Mouse (Mus musculus) left cerebral cortex, adult 18-20 months (tissue): Measurements from ENCODE around the gene Tmem41a. TPM values are rescaled to one million over a fixed set of nuclear protein-coding genes. Genes with fewer than 3 reads are reported as not detected.
"Not testable (repeated sequence)": the region's sequence is repeated elsewhere in the genome, so short reads cannot be mapped to it uniquely, and the experiment has no call there.

ENCODE experiments used
- DNase-seq, 2 experiments: peaks; one replicate each; pipeline ENCODE4 v3.0.0; 2021 to 2022; ENCODE audit warnings: low spot score in 2 of 2, mixed read lengths in 1 of 2
- long read RNA-seq, 2 experiments: library from polyadenylated mRNA; stranded (forward); transcript quantifications; one replicate each; pipeline ENCODE4 v2.0.0; 2021
- total RNA-seq, 2 experiments: library from RNA; stranded (reverse); gene quantifications; 2 replicates each; pipeline ENCODE4 v1.2.3; 2021

Tmem41a gene
- total RNA-seq = 10 to 100 TPM; 18.2 to 19.9 TPM
- long read RNA-seq, experiment 1, transcript Tmem41a-201 (5 exons, 1,360 nt) = major isoform, 20 of 26 reads
- long read RNA-seq, experiment 1, partial matches to known transcripts = 5 of 26 reads
- long read RNA-seq, experiment 1, other reads (novel, unspliced or antisense) = 1 of 26 reads
- long read RNA-seq, experiment 2, transcript Tmem41a-201 (5 exons, 1,360 nt) = major isoform, 12 of 13 reads
- long read RNA-seq, experiment 2, partial matches to known transcripts = 1 of 13 reads
- long read RNA-seq, experiment 2, other reads (novel, unspliced or antisense) = 0 of 13 reads

DNA sequence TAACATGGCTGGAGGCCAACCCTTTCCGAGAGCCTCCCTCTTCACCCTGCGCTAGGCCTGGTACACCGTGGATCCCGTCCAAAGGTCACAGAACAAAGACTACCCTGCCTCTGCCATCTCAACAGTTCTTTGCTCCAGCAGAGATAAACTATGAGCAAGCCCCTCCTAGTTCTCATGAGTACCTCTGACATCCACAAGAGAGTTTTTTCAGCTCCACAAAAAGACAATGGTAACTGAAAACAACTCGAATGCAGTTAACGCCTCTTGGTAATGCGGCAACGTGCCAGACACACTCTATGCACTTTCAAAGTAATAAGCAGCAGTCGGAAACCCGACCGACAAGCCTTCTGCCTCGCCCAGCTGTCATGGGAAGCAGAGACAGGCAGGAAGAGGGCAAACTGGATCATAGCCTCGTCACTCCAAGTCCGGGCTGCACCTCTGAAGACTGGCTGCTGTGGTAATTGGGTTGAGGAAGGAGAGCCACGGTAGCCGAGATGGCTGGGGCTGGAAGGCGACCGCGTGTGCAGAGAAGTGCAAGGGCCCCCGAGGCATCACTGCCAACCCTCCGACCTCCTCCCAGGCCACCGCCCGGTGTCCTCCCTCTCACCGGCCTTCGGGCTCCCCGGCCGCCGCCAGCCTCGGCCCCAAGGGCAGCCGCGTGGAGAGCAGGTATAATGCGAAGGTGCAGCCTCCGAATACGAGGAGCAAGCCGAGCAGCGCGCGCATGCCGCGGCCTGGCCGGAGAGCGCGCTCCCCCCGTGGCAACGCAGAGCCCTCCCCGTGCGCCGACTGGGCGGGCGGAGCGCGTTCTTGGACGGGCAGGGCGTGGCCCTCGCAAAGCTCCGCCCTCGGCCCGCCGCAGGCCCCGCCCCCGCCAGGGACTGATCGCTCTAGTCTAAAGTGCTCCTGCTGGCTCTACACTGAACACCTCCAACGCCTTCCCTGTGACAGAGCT, at the start of gene Tmem41a:
Tmem41a (minus strand) TSS at position 792 of the 955 bp plus-strand sequence.
- DNase-seq = peak; percentile 88 to 92

DNA sequence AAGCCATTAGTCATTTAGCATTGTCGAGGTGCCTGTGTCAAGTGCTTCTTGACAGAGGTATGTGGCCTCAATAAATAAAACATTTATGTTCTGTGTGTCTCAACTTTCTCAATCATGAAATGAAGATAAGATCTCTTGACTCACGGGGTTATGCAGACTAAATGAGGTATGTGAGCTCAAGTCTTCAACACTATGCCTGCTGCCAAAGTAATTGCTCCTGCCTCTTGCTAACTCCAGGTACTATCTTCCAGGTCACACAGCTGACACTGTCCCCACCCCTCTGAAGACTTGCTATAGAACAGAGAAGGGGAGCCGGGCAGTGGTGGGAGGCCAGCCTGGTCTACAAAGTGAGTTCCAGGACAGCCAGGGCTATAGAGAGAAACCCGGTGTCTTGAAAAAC, 49.0 kb upstream of the Tmem41a start:
- no peak for DNase-seq

DNA sequence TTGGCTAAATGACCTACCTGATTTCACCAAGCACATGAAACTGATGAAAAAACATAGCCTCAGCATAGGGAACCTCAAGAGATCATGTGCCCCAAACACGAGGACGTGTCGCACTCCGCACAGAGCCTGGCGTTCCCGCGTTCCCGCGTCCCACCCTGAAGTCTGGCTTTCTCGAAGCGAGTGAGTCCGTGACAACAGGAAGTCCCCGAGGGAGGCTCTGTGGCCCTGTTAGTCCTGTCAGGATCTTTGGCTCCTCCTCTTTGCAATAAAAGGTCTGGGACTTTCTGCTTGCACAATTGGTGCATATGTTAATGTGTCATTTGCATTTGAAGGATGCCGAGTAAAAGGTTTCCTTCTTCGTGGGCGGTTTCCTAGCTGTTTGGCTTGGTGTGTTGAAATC, 48.0 kb upstream of the Tmem41a start, which contains the start of gene Liph:
Liph (minus strand) TSS at position 360 of the 400 bp plus-strand sequence.
- peak in 1 of 2 experiments; percentile 13 for DNase-seq

DNA sequence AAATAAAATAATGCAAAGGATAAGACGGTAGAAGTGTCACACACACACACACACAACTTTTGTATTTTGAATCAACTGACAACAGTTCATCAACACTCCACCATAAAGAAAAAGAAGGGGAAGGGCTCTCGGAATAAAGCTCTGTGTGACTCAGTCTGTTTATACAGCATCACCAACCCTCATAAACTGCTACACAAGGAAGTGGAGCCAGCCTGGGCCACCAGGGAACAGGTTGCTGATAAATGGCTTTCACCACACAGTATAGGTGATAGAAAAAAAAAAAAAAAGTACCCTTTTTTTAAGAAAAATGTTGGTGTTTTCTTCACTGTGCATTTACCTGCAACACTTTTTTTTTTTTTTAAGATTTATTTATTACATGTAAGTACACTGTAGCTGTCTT, 44.4 kb upstream of the Tmem41a start:
- DNase-seq = no peak

DNA sequence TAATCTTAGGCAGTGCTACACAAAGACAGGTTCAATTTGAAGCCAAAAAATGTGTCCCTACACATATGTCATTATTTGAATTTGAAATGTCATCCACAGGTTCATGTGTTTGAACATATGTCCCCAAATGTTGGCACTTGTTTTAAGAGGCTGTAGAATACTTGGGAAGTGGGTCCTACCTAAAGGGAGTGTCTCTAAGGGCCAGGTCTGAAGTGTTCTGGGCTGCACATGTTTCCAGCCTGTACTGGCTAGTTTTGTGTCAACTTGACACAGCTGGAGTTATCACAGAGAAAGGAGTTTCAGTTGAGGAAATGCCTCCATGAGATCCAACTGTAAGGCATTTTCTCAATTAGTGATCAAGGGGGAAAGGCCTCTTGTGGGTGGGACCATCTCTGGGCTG, 43.5 kb upstream of the Tmem41a start:
- DNase-seq = not testable (repeated sequence)

DNA sequence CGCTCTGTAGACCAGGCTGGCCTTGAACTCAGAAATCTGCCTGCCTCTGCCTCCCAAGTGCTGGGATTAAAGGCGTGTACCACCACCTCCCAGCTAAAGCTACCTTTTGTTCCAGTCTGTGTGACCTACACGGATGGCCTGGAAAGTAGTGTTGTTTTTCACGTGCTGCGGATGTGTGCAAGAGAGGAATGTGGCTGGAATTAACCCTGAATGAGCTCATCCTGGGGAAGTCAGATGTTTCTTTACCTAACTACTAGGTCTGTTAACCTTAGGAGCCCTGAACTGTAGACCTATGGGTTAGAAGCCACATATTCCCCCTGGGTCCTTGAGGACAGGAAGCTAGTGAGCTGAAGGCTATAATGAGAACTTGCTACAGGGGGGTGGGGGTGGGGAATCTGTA, 40.6 kb upstream of the Tmem41a start:
- no peak for DNase-seq

DNA sequence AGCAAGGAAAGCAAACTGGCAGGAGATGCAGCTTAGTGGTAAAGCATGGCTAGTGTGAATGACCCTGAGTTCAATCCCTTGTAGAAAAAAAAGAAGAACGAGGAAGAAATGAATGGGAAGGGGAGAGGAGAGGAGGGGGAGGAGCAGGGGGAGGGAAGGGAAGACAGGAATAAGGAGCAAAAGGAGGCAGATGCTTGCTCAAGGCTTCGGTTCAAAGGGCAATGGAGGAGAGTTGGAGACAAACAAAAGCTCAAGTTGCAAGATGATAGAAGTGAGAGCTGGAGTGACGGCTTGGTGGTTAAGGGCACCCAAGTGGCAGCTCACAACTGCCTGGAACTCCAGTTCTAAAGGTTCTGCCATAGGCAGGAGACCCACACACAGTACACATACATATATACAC, 38.8 kb upstream of the Tmem41a start:
- DNase-seq = no peak

DNA sequence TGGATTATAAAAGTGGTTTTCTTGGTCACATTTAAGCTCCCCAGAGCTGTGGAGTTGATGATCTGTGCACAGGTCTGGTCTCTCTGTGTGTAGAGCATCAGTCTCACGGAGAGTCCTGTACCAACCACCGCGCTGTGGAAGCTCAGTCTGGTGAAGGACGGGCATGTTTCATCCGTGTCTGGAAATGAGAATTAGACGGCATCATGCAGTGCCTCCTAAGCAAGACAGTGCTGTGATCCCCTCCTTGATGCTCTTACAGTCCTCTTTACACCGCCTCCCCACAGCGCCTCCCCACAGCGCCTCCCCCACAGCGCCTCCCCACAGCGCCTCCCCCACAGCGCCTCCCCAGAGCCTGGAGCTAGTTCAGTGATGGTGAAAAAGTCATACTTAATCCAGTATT, 36.7 kb upstream of the Tmem41a start:
- DNase-seq = no peak

DNA sequence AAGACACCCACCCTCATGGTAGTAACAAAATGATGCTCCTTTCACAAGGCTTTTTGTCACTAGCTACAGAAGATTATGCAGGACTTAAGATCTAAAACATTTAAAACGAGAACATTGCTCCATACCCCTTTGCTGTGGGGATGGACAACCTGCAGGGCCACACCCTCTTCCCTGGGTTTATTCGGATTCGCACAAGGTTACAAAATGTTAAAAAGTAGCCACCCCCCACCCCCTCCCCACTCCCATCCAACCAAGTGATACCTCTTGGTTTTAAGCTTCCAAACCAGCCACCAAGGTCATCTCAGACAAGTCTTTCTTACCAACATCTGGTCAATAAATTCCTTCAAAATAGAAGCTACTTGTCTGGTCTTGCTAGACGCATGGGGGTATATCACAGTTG, 36.2 kb upstream of the Tmem41a start:
- DNase-seq = no peak

DNA sequence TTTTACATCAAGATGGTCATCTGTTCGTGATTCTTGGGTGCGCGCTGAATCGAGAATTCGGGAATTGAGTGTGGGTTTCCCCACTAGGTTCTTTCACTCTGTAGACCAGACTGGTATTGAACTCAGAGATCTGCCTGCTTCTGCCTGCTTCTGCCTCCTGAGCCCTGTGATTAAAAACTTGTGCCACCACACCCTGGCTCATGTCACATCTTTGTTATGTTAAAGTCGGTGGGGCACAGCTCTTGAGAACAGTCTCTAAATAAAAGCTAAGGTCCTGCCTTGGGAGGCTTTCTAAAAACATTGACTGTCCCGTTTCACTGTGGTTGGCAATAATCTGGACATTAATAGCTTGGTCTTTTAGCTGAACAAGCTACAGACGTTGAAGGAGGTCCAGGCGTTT, 35.8 kb upstream of the Tmem41a start:
- no peak for DNase-seq

DNA sequence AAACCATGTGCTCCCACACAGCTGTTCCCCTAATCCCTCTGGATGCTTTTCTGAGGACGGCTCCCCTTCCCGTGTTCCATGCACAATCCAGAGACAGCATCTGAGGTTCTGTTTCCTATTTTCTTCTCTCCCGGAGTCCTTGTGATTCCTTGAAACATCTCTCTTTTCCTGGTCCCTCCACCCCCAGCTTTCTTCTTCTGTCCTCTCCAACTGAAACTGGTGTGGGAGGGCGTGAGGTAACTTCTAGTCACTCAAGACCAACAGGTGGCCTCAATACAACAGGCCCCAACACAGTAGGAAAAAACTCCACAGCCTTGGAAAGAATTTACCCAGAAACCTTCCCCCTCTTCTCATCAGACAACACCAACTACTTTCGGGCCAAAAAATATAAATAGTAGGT, 30.0 kb upstream of the Tmem41a start:
- DNase-seq = peak in 1 of 2 experiments; percentile 23

DNA sequence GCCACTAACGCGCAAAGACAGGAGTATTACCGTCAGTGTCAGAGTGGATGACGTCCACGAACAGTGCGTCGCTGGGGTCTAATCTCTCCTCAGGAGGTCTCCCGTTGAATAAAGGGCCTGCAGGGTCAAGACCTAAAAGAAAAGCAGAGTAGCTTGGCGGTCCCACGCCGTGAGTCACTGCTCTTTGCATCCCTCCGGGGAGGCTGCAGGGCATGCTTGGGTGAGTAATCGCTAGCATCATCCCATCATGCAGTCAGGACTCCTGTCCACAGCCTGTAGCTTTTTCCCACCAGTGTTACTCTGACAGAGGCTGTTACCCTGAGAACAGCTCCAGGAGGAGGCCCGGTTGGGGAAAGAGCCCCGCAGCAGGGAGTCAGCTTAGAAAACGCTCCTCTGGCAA, 28.9 kb upstream of the Tmem41a start:
- no peak for DNase-seq

DNA sequence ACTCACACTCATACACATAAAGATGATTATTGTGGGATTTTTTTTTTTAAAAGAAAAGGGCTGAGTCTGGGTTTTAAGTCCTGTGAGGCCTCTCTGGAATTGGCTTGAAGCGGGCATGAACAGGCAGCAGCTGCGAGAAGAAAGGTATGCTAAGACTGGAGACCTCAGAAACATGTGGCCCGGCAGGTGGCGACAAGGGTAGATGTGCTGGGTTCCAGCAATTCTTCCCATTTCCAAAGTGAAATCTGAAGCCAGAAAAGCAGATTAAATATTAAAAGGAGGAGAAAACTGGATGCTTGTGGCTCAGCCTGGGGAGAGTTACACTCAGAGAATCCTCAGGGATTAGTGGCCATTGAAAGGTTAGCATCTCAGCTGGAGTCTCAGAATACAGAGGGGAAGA, 24.1 kb upstream of the Tmem41a start:
- no peak for DNase-seq

DNA sequence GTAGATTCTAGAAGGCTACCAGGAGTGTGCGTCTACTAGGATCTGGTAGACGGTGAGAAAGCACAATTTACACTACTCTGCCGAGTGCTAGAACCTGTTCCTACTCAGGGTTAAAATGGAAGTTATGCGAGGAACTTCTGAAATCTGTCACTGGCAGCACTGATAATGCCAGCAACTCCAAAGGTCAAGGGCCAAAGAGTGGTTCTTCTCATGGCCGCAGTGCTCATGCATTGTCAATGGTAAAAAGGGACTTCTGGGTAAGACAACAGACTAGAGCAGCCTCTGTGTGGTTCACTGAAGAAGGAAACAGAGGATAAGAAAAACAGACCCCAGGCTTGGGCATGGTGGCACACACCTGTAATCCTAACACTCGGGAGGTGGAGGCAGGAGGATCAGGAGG, 23.2 kb upstream of the Tmem41a start:
- no peak for DNase-seq

DNA sequence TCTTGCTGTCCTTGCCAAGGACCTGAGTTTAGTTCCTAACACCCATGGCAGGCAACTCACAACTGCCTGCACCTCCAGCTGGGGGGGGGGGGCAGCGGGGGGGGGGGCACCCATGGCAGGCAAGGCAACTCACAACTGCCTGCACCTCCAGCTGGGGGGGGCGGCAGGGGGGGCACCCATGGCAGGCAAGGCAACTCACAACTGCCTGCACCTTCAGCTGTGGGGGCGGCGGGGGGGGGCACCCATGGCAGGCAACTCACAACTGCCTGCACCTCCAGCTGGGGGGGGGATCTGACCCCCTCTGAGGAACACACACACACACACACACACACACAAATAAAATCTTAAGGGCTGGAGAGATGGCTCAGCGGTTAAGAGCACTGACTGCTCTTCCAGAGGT, 22.5 kb upstream of the Tmem41a start:
- DNase-seq = no peak

DNA sequence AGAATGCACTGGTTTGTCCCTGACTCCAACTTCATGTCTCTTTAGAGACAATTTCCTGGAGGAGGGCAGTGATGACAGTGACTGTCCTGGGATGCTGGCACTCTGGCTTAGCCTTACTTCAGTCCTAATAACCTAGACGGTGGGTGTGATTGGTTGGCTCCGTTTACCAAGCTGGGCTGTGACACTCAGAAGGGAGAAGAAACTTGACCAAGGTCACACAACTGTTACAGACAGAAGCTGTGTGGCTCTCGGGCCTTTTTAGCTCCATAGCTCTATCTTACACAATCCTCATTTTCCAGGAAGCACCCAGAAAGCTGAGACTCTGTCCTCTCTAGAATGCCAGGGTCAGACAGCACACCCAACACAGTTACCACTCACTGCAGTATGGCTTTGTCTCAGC, 18.2 kb upstream of the Tmem41a start:
- DNase-seq = no peak

DNA sequence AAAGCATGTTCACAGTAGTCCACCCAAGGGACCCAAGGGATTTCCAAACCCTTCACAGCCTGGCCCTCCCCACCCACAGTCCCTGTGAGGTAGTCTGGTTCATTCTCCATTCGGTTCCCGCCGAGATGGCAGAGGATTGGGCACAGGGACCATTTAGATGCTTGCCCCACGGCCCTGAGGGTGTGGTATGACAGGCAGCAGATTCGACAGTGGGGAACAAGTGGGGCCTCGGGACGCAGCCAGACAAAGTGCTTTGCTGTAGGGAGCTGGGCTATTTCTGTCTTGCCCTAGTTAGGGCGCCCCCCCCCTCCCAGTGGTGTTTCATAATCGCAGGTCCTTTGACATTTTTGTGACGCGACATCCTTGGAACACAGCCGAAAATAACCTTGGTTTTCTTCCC, 8.2 kb upstream of the Tmem41a start:
- DNase-seq = no peak

DNA sequence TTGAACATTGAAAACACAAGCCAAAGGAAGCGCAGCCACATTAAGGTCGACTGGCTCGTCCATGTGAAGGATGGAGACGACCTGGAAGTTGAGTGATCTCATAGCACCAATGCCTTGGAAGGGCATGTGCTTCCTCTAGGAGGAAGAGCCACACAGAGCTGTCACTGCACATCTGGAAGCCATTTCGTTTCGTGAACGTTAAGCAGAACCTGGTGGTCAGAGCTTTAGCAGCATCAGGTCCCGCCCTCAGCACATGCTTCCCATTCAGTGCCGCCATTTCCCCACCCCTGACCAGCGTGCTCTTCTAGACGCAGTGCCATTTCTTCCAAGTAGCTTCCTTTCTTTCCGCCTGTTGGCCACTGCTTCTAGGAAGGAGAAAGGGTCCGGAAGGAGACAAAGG, 18.9 kb downstream of the Tmem41a start:
- DNase-seq = no peak

DNA sequence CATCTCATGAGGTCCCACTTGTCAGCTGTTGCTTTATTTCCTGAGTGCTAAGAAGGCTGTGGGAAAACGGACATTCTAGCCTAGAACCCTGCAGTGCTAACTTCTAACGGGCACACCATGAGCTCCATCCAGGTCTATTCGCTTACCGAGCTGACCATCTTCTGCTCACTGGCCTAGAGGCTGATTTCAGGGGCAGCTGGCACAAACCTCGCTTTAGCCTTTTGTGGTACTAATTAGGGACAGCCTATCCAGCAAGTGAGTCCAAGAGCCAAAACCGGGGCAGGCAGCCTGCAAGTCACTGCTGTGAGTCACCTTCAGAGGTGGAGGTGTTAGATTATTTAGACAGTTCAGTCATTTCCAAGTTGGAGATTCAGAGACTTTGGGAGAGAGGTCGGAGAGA, 30.7 kb downstream of the Tmem41a start:
- no peak for DNase-seq

DNA sequence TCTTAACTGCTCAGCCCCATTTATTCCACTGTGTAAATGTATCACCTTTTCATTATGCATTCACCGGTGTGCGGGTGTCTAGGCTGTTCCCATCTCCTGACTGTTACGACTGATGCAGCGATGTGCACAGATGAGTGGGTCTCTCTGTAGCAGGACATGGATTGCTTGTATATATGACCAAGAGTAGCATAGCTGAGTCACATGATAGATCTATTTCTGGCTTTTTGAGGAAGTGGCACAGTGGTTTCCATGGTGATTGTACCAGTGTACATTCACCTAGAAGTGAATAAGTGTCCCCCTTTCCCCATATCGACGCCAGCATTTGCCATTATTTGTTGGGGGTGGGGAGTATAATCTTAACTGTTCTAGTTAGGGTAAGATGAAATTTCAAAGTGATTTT, 34.0 kb downstream of the Tmem41a start:
- no peak for DNase-seq

DNA sequence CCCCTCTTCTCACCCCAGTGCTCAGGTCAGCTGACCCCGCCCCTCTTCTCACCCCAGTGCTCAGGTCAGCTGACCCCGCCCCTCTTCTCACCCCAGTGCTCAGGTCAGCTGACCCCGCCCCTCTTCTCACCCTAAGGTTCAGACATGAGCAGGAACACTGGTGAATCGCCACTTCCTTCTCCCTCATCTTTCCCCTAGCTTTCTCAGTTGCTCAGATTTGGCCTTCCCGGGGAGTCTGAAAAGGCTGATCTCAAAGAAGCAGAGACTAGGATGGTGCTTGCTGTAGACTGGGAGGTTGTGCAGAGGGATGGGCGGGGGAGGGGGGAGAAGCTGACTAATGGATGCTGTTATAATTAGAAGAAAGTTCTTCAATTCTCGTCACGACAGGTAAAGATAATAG, 38.4 kb downstream of the Tmem41a start:
- not testable (repeated sequence) for DNase-seq

DNA sequence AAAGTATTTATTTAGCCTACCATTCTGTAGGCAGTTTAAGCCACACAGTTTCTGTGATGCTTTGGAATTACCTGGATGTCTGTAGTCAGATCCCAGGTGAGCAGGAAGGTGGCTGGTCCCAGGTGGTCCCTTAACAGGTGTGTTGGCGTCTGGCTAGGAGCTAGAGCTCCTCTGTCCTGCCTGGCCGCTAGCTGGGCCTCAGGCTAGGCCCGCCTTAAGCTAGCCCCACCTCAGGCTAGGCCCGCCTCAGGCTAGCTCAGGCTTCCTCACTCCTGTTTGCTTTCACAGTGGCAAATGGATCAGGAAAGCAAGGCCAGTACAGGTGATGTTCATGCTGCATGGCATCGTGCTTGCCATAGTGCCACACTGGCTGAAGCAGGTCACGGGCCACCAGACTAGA, 40.5 kb downstream of the Tmem41a start:
- DNase-seq = no peak
